Mouse (Mus musculus) C2C12 (cell line): ENCODE measurements around the gene Git2. TPM values are rescaled to one million over a fixed set of nuclear protein-coding genes. Genes with fewer than 3 reads are reported as not detected.

Experiments used
- H3K27me3 ChIP-seq: one replicate; pipeline ENCODE4 v1.6.1; 2011; ENCODE audit not compliant: control insufficient read depth, insufficient read depth, insufficient read length
- H3K36me3 ChIP-seq: one replicate; pipeline ENCODE4 v1.6.1; 2011; ENCODE audit not compliant: control insufficient read depth, insufficient read depth
- H3K4me3 ChIP-seq: one replicate; pipeline ENCODE4 v1.5.1; 2011; ENCODE audit warnings: mild to moderate bottlenecking, control low read depth; ENCODE audit not compliant: poor library complexity, insufficient read depth, severe bottlenecking
- H3K79me2 ChIP-seq: one replicate; pipeline ENCODE4 v1.6.1; 2011; ENCODE audit not compliant: control insufficient read depth, insufficient read depth
- H3K79me3 ChIP-seq: one replicate; pipeline ENCODE4 v1.6.1; 2011; ENCODE audit warnings: low read depth, control low read depth
- H3ac ChIP-seq: one replicate; pipeline ENCODE3; 2011; ENCODE audit warnings: low read depth; ENCODE audit not compliant: control insufficient read depth, insufficient read length
- CEBPB ChIP-seq: IDR thresholded peaks from one replicate; pipeline ENCODE4 v1.6.1; 2011; ENCODE audit warnings: low read depth, mild to moderate bottlenecking, control low read depth, moderate library complexity
- CTCF ChIP-seq: IDR thresholded peaks from one replicate; pipeline ENCODE4 v1.5.1; 2011; ENCODE audit not compliant: control insufficient read depth, insufficient read depth, insufficient read length
- FOSL1 ChIP-seq: IDR thresholded peaks from one replicate; pipeline ENCODE4 v1.8.0; 2011; ENCODE audit warnings: mild to moderate bottlenecking, low read length; ENCODE audit not compliant: poor library complexity, insufficient read depth, severe bottlenecking
- MAX ChIP-seq: IDR thresholded peaks from one replicate; pipeline ENCODE4 v1.6.1; 2011; ENCODE audit warnings: mild to moderate bottlenecking, control low read depth
- MYOD1 ChIP-seq: IDR thresholded peaks from one replicate; pipeline ENCODE4 v1.6.1; 2011; ENCODE audit warnings: low read depth; ENCODE audit not compliant: control insufficient read depth, insufficient read length
- MYOG ChIP-seq: IDR thresholded peaks from one replicate; pipeline ENCODE4 v1.6.1; 2011; ENCODE audit not compliant: control insufficient read depth, insufficient read length; ENCODE audit errors: extremely low read depth
- USF1 ChIP-seq: IDR thresholded peaks from one replicate; pipeline ENCODE4 v1.6.1; 2011; ENCODE audit warnings: low read depth, mild to moderate bottlenecking, control low read depth, moderate library complexity
- microRNA-seq: library from miRNA; unstranded; fragments of <30 nt; microRNA quantifications from one replicate; pipeline ENCODE4, GENCODE M21; 2019; ENCODE audit warnings: borderline microRNAs expressed
- polyA plus RNA-seq: library from polyadenylated mRNA; unstranded; fragments of >200 nt; fragmentation: generic; extraction: Trizol; gene quantifications from one replicate; pipeline ENCODE4 v1.2.1, GENCODE M21; 2012; ENCODE audit warnings: missing spikeins

Git2 gene
- polyA plus RNA-seq, 1 experiment, result 19.5 TPM

DNA sequence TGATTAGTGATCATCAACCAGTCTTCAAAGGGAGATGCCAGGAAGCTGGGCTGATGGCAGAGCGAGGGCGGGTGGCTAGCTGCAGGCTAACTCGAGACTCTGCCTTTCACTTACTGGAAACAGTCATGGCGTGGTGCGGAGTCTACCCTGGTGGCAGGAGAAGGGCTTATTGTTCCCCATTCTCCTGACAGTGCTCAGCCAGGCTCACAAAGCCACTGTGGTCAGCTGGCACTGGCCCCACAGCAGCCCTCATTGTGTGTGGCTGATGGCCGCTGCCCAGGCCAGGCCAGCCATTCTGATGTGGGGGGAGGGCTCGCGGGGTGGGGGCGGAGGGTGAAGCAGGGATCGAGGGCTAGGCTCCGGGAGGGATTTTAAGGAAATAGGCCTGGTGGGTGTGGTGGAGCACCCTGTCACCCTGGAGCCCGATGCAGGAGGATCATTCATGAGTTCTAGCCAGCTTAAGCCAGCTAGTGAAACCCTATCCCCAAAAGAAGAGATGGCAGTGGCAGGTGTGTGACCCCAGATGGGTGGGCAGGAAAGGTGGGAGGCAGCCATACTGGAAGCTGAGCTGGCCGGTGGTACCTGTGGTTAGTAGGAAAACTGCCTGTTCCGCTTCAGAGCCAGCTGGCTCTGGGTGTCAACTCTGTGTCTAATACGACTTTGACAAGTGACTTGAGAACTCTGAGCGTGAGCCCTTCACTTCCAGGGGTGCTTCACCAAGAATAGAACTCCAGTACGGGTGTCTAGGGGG is 95.3 kb downstream of the Git2 start:
- Histone ChIP-seq H3K36me3 (peaks cover 8% of the 10 kb centered on the region), H3K79me2 (peaks cover under 1% of the 10 kb centered on the region), H3K4me3 (no peak overlapping the region), H3K79me3 (no peaks in the 10 kb centered on the region), H3ac (no peak overlapping the region), H3K27me3 (no peaks in the 10 kb centered on the region)
- no peak for TF ChIP-seq MYOG
- no peak for TF ChIP-seq MYOD1
- TF ChIP-seq CTCF, result no peak
- TF ChIP-seq CEBPB, result no peak
- no peak for TF ChIP-seq FOSL1
- no peak for TF ChIP-seq MAX
- TF ChIP-seq USF1, result no peak

Small RNAs within 50 kb of the gene (microRNA-seq; reads per million reads assigned to microRNA genes)
- 0.16 reads per million for gene Mir7028

Other genes starting within 250 kb of the Git2 start
- gene Fam222a, start 207.5 kb downstream of the Git2 start, polyA plus RNA-seq, result 0.06 TPM
- gene Trpv4, start 117.1 kb downstream of the Git2 start, polyA plus RNA-seq, result 0.55 TPM
- gene Gltp, start 84.5 kb downstream of the Git2 start, polyA plus RNA-seq, result 53.8 TPM
- 5.8 TPM for gene Tchp, start 67.8 kb downstream of the Git2 start, polyA plus RNA-seq
- 55.2 TPM for gene Ankrd13a, start 840 bp downstream of the Git2 start, polyA plus RNA-seq
- 34.7 TPM for gene 1500011B03Rik, start 48.0 kb upstream of the Git2 start, polyA plus RNA-seq
- gene 4930519G04Rik, start 78.1 kb upstream of the Git2 start, polyA plus RNA-seq, result not detected
- not detected for gene Gm9936, start 83.2 kb upstream of the Git2 start, polyA plus RNA-seq
- 0.40 TPM for gene Oasl2, start 121.4 kb upstream of the Git2 start, polyA plus RNA-seq
- 0.07 TPM for gene Oasl1, start 147.7 kb upstream of the Git2 start, polyA plus RNA-seq
- 20.6 TPM for gene 2210016L21Rik, start 166.6 kb upstream of the Git2 start, polyA plus RNA-seq
- gene Hnf1a, start 195.6 kb upstream of the Git2 start, polyA plus RNA-seq, result 0.04 TPM
- gene Sppl3, start 235.6 kb upstream of the Git2 start, polyA plus RNA-seq, result 24.5 TPM